In genomic region chr11:116101931-116102381, GRCm38 (mm10) we compare ENCODE assay signal across 10 mouse cellular contexts. TPM values are rescaled to one million over a fixed set of nuclear protein-coding genes. Genes with fewer than 3 reads are reported as not detected.
DNase-seq lines count a peak whose midpoint lies in the region; ATAC-seq and TF ChIP-seq lines count a peak whose summit lies in the region.
"Had no signal": no experiment of that assay in that cellular context is flagged by ENCODE, and none has a peak within 500 bp of the region (broad histone marks: within the 10 kb centered on the region; RNA-seq: fewer than 3 reads in every experiment).

No protein-coding gene starts in this region.

- no peak overlapping the region for H3K4me2 ChIP-seq in forebrain, embryonic 15.5 days (replicated peaks)
- no peak overlapping the region for H3K4me2 ChIP-seq in hindbrain, embryonic 12.5 days (replicated peaks)
- H3K4me2 ChIP-seq in liver, embryonic 11.5 days, result peak overlapping the region; percentile 43

- no peak overlapping the region for H3K4me3 ChIP-seq in forebrain, embryonic 15.5 days
- no peak overlapping the region for H3K4me3 ChIP-seq in hindbrain, embryonic 12.5 days
- H3K4me3 ChIP-seq in liver, embryonic 11.5 days (ENCODE audit: low read depth, low read length), result no peak overlapping the region
- no peak overlapping the region for H3K4me3 ChIP-seq in olfactory bulb, adult 2 months (ENCODE audit: insufficient read depth, low read depth, low read length)

- H3K9me3 ChIP-seq in forebrain, embryonic 15.5 days, result no peaks in the 10 kb centered on the region
- H3K9me3 ChIP-seq in hindbrain, embryonic 12.5 days (replicated peaks), result no peaks in the 10 kb centered on the region
- H3K9me3 ChIP-seq in liver, embryonic 11.5 days (ENCODE audit: control insufficient read depth, low read length), result no peaks in the 10 kb centered on the region

- no peak for TF ChIP-seq CTCF in olfactory bulb, adult 2 months (IDR thresholded peaks at IDR 0.05; ENCODE audit: insufficient read depth, low read depth, low read length)

- H3K27ac ChIP-seq in forebrain, embryonic 15.5 days (replicated peaks), result peak overlapping the region; percentile 80
- H3K27ac ChIP-seq in hindbrain, embryonic 12.5 days, result peak overlapping the region; percentile 62
- peak overlapping the region; percentile 72 for H3K27ac ChIP-seq in liver, embryonic 11.5 days (ENCODE audit: low read depth, low read length)
- H3K27ac ChIP-seq in olfactory bulb, adult 2 months (ENCODE audit: insufficient read depth, low read depth, low read length), result peak overlapping the region; percentile 46; the same call in 1 of the 2 replicates
- H3K27ac ChIP-seq: macrophage had no signal

- 7% methylated on average over 11 of the region's 11 CpGs for WGBS in forebrain, embryonic 15.5 days
- WGBS in hindbrain, embryonic 12.5 days, result 34% methylated on average over 10 of the region's 11 CpGs
- 53% methylated on average over 11 of the region's 11 CpGs for WGBS in liver, embryonic 11.5 days
- WGBS in olfactory bulb, adult 2 months, result 47% methylated on average over 11 of the region's 11 CpGs

- no peak overlapping the region; the same call in 1 of the 2 replicates for H3K9ac ChIP-seq in forebrain, embryonic 15.5 days (replicated peaks)
- no peak overlapping the region for H3K9ac ChIP-seq in hindbrain, embryonic 12.5 days
- peak overlapping the region; percentile 50 for H3K9ac ChIP-seq in liver, embryonic 11.5 days (ENCODE audit: low read depth, low read length)

- DNase-seq in lung, adult 18-20 months, result peak; percentile 48 to 57
- no peak for DNase-seq in lung, postnatal 25 days (ENCODE audit: low spot score)
- no peak for DNase-seq in liver, embryonic 11.5 days (ENCODE audit: low spot score)
- DNase-seq in layer of hippocampus, postnatal 25 days (ENCODE audit: extremely low spot score in 1 of 2, low spot score in 1 of 2), result no peak

- peaks cover 28% of the 10 kb centered on the region for H3K4me1 ChIP-seq in forebrain, embryonic 15.5 days
- H3K4me1 ChIP-seq in hindbrain, embryonic 12.5 days, result peaks cover 30% of the 10 kb centered on the region
- peaks cover 57% of the 10 kb centered on the region for H3K4me1 ChIP-seq in liver, embryonic 11.5 days (replicated peaks; ENCODE audit: control insufficient read depth, insufficient read depth, low read length)
- H3K4me1 ChIP-seq in olfactory bulb, adult 2 months (ENCODE audit: control insufficient read depth, insufficient read depth, low read length), result peaks cover 18% of the 10 kb centered on the region

- peaks cover 16% of the 10 kb centered on the region for H3K27me3 ChIP-seq in forebrain, embryonic 15.5 days
- H3K27me3 ChIP-seq in hindbrain, embryonic 12.5 days, result peaks cover 16% of the 10 kb centered on the region
- H3K27me3 ChIP-seq in liver, embryonic 11.5 days (replicated peaks; ENCODE audit: control insufficient read depth, insufficient read depth, low read length), result peaks cover 8% of the 10 kb centered on the region
- H3K27me3 ChIP-seq: Patski had no signal

- TF ChIP-seq POLR2A in olfactory bulb, adult 2 months (IDR thresholded peaks at IDR 0.05; ENCODE audit: insufficient read depth, low read depth, low read length), result no peak

- peak; percentile 87 for ATAC-seq in forebrain, embryonic 15.5 days (replicated peaks)
- ATAC-seq in hindbrain, embryonic 12.5 days (ENCODE audit: low FRiP score), result no peak
- no peak for ATAC-seq in liver, embryonic 11.5 days (replicated peaks; ENCODE audit: low FRiP score)
- ATAC-seq in monocyte, adult 5-6 weeks (replicated peaks; ENCODE audit: insufficient number of reproducible peaks, low FRiP score, low TSS enrichment, poor library complexity, severe bottlenecking), result no peak
- ATAC-seq: Patski had no signal

- H3K36me3 ChIP-seq in forebrain, embryonic 15.5 days, result no peaks in the 10 kb centered on the region
- H3K36me3 ChIP-seq in hindbrain, embryonic 12.5 days, result no peaks in the 10 kb centered on the region
- no peaks in the 10 kb centered on the region for H3K36me3 ChIP-seq in liver, embryonic 11.5 days (ENCODE audit: control insufficient read depth, insufficient read depth, low read length)

RNA-seq across cellular contexts. Expression of gene Wbp2, which starts 15.2 kb away (rescaled TPM):
- 138 and 144 TPM in 2 replicates for polyA plus RNA-seq in forebrain, embryonic 15.5 days (2015; fragmentation: Nextera tagmentation; extraction: Ambion mirVana)
- polyA plus RNA-seq in hindbrain, embryonic 12.5 days (2016; fragmentation: Nextera tagmentation; extraction: Ambion mirVana), result 90.7 and 97.7 TPM in 2 replicates
- 98.8 and 105 TPM in 2 replicates for polyA plus RNA-seq in liver, embryonic 11.5 days (2014; fragmentation: Nextera tagmentation; extraction: Ambion mirVana)
- 339 TPM in 1 of 2 replicates, not detected in the other for polyA plus RNA-seq in olfactory bulb, adult 2 months (2012; ENCODE audit: insufficient read depth, insufficient read length, low replicate concordance, missing spikeins)
- 59.0 to 73.8 TPM (median 62.7 TPM) in 3 replicates for total RNA-seq in monocyte, adult 5-6 weeks (2017)
- total RNA-seq in layer of hippocampus, postnatal 25 days (2021), result 100 to 1,000 TPM; 390 to 418 TPM

RNA-seq across cellular contexts. Expression of gene Unc13d, which starts 24.2 kb away (rescaled TPM):
- 0.70 and 0.80 TPM in 2 replicates for polyA plus RNA-seq in forebrain, embryonic 15.5 days (2015; fragmentation: Nextera tagmentation; extraction: Ambion mirVana)
- polyA plus RNA-seq in hindbrain, embryonic 12.5 days (2016; fragmentation: Nextera tagmentation; extraction: Ambion mirVana), result 1.6 and 1.7 TPM in 2 replicates
- polyA plus RNA-seq in liver, embryonic 11.5 days (2014; fragmentation: Nextera tagmentation; extraction: Ambion mirVana), result 44.8 and 45.3 TPM in 2 replicates
- polyA plus RNA-seq in olfactory bulb, adult 2 months (2012; ENCODE audit: insufficient read depth, insufficient read length, low replicate concordance, missing spikeins), result not detected in 2 replicates
- 27.7 to 53.1 TPM (median 29.1 TPM) in 3 replicates for total RNA-seq in monocyte, adult 5-6 weeks (2017)
- 1 to 10 TPM; 1.3 to 2.4 TPM for total RNA-seq in layer of hippocampus, postnatal 25 days (2021)

RNA-seq across cellular contexts. Expression of gene Trim47, which starts 25.1 kb away (rescaled TPM):
- 7.0 and 7.7 TPM in 2 replicates for polyA plus RNA-seq in forebrain, embryonic 15.5 days (2015; fragmentation: Nextera tagmentation; extraction: Ambion mirVana)
- 4.4 and 5.3 TPM in 2 replicates for polyA plus RNA-seq in hindbrain, embryonic 12.5 days (2016; fragmentation: Nextera tagmentation; extraction: Ambion mirVana)
- 6.3 and 6.6 TPM in 2 replicates for polyA plus RNA-seq in liver, embryonic 11.5 days (2014; fragmentation: Nextera tagmentation; extraction: Ambion mirVana)
- not detected in 2 replicates for polyA plus RNA-seq in olfactory bulb, adult 2 months (2012; ENCODE audit: insufficient read depth, insufficient read length, low replicate concordance, missing spikeins)
- total RNA-seq in monocyte, adult 5-6 weeks (2017), result not detected in 3 replicates
- 1 to 10 TPM; 5.6 to 5.9 TPM for total RNA-seq in layer of hippocampus, postnatal 25 days (2021)

RNA-seq across cellular contexts. Expression of gene Trim65, which starts 29.0 kb away (rescaled TPM):
- 1.6 and 1.9 TPM in 2 replicates for polyA plus RNA-seq in forebrain, embryonic 15.5 days (2015; fragmentation: Nextera tagmentation; extraction: Ambion mirVana)
- polyA plus RNA-seq in hindbrain, embryonic 12.5 days (2016; fragmentation: Nextera tagmentation; extraction: Ambion mirVana), result 2.2 and 2.3 TPM in 2 replicates
- 3.1 and 3.5 TPM in 2 replicates for polyA plus RNA-seq in liver, embryonic 11.5 days (2014; fragmentation: Nextera tagmentation; extraction: Ambion mirVana)
- polyA plus RNA-seq in olfactory bulb, adult 2 months (2012; ENCODE audit: insufficient read depth, insufficient read length, low replicate concordance, missing spikeins), result not detected in 2 replicates
- 13.9 to 23.1 TPM (median 20.1 TPM) in 3 replicates for total RNA-seq in monocyte, adult 5-6 weeks (2017)
- 1 to 10 TPM; 6.2 to 7.1 TPM for total RNA-seq in layer of hippocampus, postnatal 25 days (2021)

RNA-seq across cellular contexts. Expression of gene Mrpl38, which starts 36.7 kb away (rescaled TPM):
- polyA plus RNA-seq in forebrain, embryonic 15.5 days (2015; fragmentation: Nextera tagmentation; extraction: Ambion mirVana), result 77.7 and 78.5 TPM in 2 replicates
- 72.7 and 77.8 TPM in 2 replicates for polyA plus RNA-seq in hindbrain, embryonic 12.5 days (2016; fragmentation: Nextera tagmentation; extraction: Ambion mirVana)
- 121 and 126 TPM in 2 replicates for polyA plus RNA-seq in liver, embryonic 11.5 days (2014; fragmentation: Nextera tagmentation; extraction: Ambion mirVana)
- not detected in 2 replicates for polyA plus RNA-seq in olfactory bulb, adult 2 months (2012; ENCODE audit: insufficient read depth, insufficient read length, low replicate concordance, missing spikeins)
- total RNA-seq in monocyte, adult 5-6 weeks (2017), result 10.7 to 28.4 TPM (median 15.3 TPM) in 3 replicates
- total RNA-seq in layer of hippocampus, postnatal 25 days (2021), result 10 to 100 TPM; 59.1 to 62.7 TPM

Comparison
In these comparisons a context has a peak if more than half of its experiments do, and no peak if none do; other contexts are left out.
1. DNase-seq: peak in lung, adult 18-20 months (2 of 2); none in lung, postnatal 25 days (single experiment), liver, embryonic 11.5 days (single experiment) and layer of hippocampus, postnatal 25 days (0 of 2).
2. Peak in every context shown above with its lines, with median percentiles within 50 percentile points of each other: H3K27ac ChIP-seq.